Mouse (Mus musculus) heart, embryonic 15.5 days (tissue): Measurements from ENCODE around the gene Sirt1. TPM values are rescaled to one million over a fixed set of nuclear protein-coding genes. Genes with fewer than 3 reads are reported as not detected.
A peak's percentile ranks its signal among the peaks of the same experiment; 100 is the strongest.
"Not testable (repeated sequence)": the region's sequence is repeated elsewhere in the genome, so short reads cannot be mapped to it uniquely, and the experiment has no call there.

Experiments
- ATAC-seq: fragments of 200-750 bp; cut with Nextera tagmentation; replicated peaks from 2 replicates; pipeline ENCODE4 v1.8.0; 2017; ENCODE audit warnings: low read depth, moderate TSS enrichment; ENCODE audit not compliant: insufficient number of reproducible peaks, insufficient read depth, low FRiP score
- H3K27ac ChIP-seq: fragments of 300-500 bp; sonication (generic); 2 replicates; pipeline ENCODE4 v1.5.1; 2015; ENCODE audit warnings: mild to moderate bottlenecking, inconsistent platforms
- H3K27me3 ChIP-seq: fragments of 300-500 bp; sonication (generic); 2 replicates; pipeline ENCODE4 v1.6.1; 2015; ENCODE audit warnings: inconsistent platforms
- H3K36me3 ChIP-seq: fragments of 300-500 bp; sonication (generic); 2 replicates; pipeline ENCODE4 v1.6.1; 2015; ENCODE audit warnings: mild to moderate bottlenecking, inconsistent platforms
- H3K4me1 ChIP-seq: fragments of 300-500 bp; sonication (generic); replicated peaks from 2 replicates; pipeline ENCODE4 v1.6.1; 2015; ENCODE audit warnings: inconsistent platforms
- H3K4me2 ChIP-seq: fragments of 300-500 bp; sonication (generic); 2 replicates; pipeline ENCODE4 v1.6.1; 2015; ENCODE audit warnings: inconsistent platforms, mild to moderate bottlenecking, moderate library complexity
- H3K4me3 ChIP-seq: fragments of 300-500 bp; sonication (generic); 2 replicates; pipeline ENCODE4 v1.5.1; 2015; ENCODE audit warnings: mild to moderate bottlenecking, inconsistent platforms
- H3K9ac ChIP-seq: fragments of 300-500 bp; sonication (generic); 2 replicates; pipeline ENCODE4 v1.6.1; 2015; ENCODE audit warnings: mild to moderate bottlenecking, inconsistent platforms
- H3K9me3 ChIP-seq: fragments of 300-500 bp; sonication (generic); replicated peaks from 2 replicates; pipeline ENCODE4 v1.6.1; 2016; ENCODE audit warnings: inconsistent platforms
- WGBS: fragments of 180-500 bp; shearing (Covaris S2); methylation state at CpG from one replicate; pipeline ENCODE4 v1.1.7; 2015; ENCODE audit warnings: mixed read lengths; 5-methylcytosine and 5-hydroxymethylcytosine counted together
- polyA plus RNA-seq: library from polyadenylated mRNA; unstranded; fragments of >200 nt; fragmentation: Nextera tagmentation; extraction: Ambion mirVana; gene quantifications from 2 replicates; pipeline ENCODE4 v1.2.1, GENCODE M21; 2015

Sirt1 gene
- polyA plus RNA-seq, 1 experiment from 2014 or later, result 3.6 TPM

- 84% methylated on average over 7 of the region's 7 CpGs for WGBS
Observed at GRCm38 (mm10) chr10:63351099-63351498, 30.4 kb downstream of the Sirt1 start.

GRCm38 (mm10) chr10:63350666-63351065, 30.8 kb downstream of the Sirt1 start:
- Histone ChIP-seq H3K9me3 (no peaks in the 10 kb centered on the region), H3K4me3 (no peak overlapping the region), H3K4me1 (no peaks in the 10 kb centered on the region), H3K4me2 (no peak overlapping the region), H3K27ac (no peak overlapping the region), H3K27me3 (no peaks in the 10 kb centered on the region; the same call in 1 of the 2 replicates), H3K9ac (no peak overlapping the region), H3K36me3 (no peaks in the 10 kb centered on the region)
- WGBS, result 92% methylated on average over 7 of the region's 7 CpGs
- no peak for ATAC-seq

More at GRCm38 (mm10) chr10:63351099-63351498, 30.4 kb downstream of the Sirt1 start:
- H3K36me3 ChIP-seq, H3K4me1 ChIP-seq, H3K9ac ChIP-seq, H3K4me3 ChIP-seq, H3K4me2 ChIP-seq, ATAC-seq, H3K27ac ChIP-seq, H3K9me3 ChIP-seq, H3K27me3 ChIP-seq: not testable (repeated sequence)

- Histone ChIP-seq H3K4me3 (no peak overlapping the region), H3K27ac (no peak overlapping the region), H3K27me3 (no peaks in the 10 kb centered on the region; the same call in 1 of the 2 replicates), H3K36me3 (no peaks in the 10 kb centered on the region), H3K9ac (no peak overlapping the region), H3K9me3 (no peaks in the 10 kb centered on the region), H3K4me1 (no peaks in the 10 kb centered on the region), H3K4me2 (no peak overlapping the region)
- WGBS, result 72% methylated on average over 3 of the region's 3 CpGs
- no peak for ATAC-seq
Observed at GRCm38 (mm10) chr10:63348291-63348690, 33.2 kb downstream of the Sirt1 start.

- no peaks in the 10 kb centered on the region for H3K9me3 ChIP-seq
- no peaks in the 10 kb centered on the region for H3K27me3 ChIP-seq
- H3K4me3 ChIP-seq, result no peak overlapping the region
- no peak overlapping the region for H3K27ac ChIP-seq
- 79% methylated on average over 3 of the region's 3 CpGs for WGBS
- no peak overlapping the region for H3K9ac ChIP-seq
- H3K36me3 ChIP-seq, result no peaks in the 10 kb centered on the region
- ATAC-seq, result no peak
- H3K4me1 ChIP-seq, result no peaks in the 10 kb centered on the region
- H3K4me2 ChIP-seq, result no peak overlapping the region
Observed at GRCm38 (mm10) chr10:63344751-63345150, 36.8 kb downstream of the Sirt1 start.

- no peak for ATAC-seq
- Histone ChIP-seq H3K4me2 (no peak overlapping the region), H3K36me3 (no peaks in the 10 kb centered on the region), H3K9me3 (no peaks in the 10 kb centered on the region), H3K27me3 (no peaks in the 10 kb centered on the region), H3K27ac (no peak overlapping the region), H3K4me3 (no peak overlapping the region), H3K4me1 (peaks cover 14% of the 10 kb centered on the region), H3K9ac (no peak overlapping the region)
- WGBS, result 84% methylated on average over 2 of the region's 2 CpGs
Observed at GRCm38 (mm10) chr10:63341351-63341750, 40.2 kb downstream of the Sirt1 start.

GRCm38 (mm10) chr10:63338914-63339643, 42.4 kb downstream of the Sirt1 start:
- Histone ChIP-seq H3K9ac (peak overlapping the region; percentile 97), H3K9me3 (no peaks in the 10 kb centered on the region), H3K36me3 (0 out of 2 replicates have a peak, but pooled peaks cover 3% of the 10 kb centered on the region), H3K4me1 (peaks cover 14% of the 10 kb centered on the region), H3K4me2 (peak overlapping the region; percentile 78), H3K27ac (peak overlapping the region; percentile 95), H3K27me3 (no peaks in the 10 kb centered on the region), H3K4me3 (peak overlapping the region; percentile 92)
- WGBS, result under 1% methylated on average over 48 of the region's 74 CpGs
- ATAC-seq, result peak; percentile 97

GRCm38 (mm10) chr10:63337951-63338836, 43.3 kb downstream of the Sirt1 start:
- 0 out of 2 replicates have a peak, but pooled peaks cover 9% of the 10 kb centered on the region for H3K36me3 ChIP-seq
- under 1% methylated on average over 96 of the region's 113 CpGs for WGBS
- H3K9ac ChIP-seq, result peak overlapping the region; percentile 97
- peak overlapping the region; percentile 78 for H3K4me2 ChIP-seq
- no peaks in the 10 kb centered on the region for H3K9me3 ChIP-seq
- no peaks in the 10 kb centered on the region for H3K27me3 ChIP-seq
- ATAC-seq, result peak; percentile 76
- H3K4me3 ChIP-seq, result peak overlapping the region; percentile 92
- peak overlapping the region; percentile 95 for H3K27ac ChIP-seq
- H3K4me1 ChIP-seq, result peaks cover 14% of the 10 kb centered on the region

GRCm38 (mm10) chr10:63337326-63337725, 44.2 kb downstream of the Sirt1 start:
- peak overlapping the region; percentile 92 for H3K4me3 ChIP-seq
- H3K4me1 ChIP-seq, result peaks cover 14% of the 10 kb centered on the region
- peaks cover 12% of the 10 kb centered on the region; the same call in 1 of the 2 replicates for H3K36me3 ChIP-seq
- H3K27me3 ChIP-seq, result no peaks in the 10 kb centered on the region
- H3K27ac ChIP-seq, result no peak overlapping the region
- no peaks in the 10 kb centered on the region for H3K9me3 ChIP-seq
- 30% methylated on average over 5 of the region's 5 CpGs for WGBS
- H3K4me2 ChIP-seq, result peak overlapping the region; percentile 78
- peak overlapping the region; percentile 97 for H3K9ac ChIP-seq
- ATAC-seq, result no peak

- 55% methylated on average over 13 of the region's 13 CpGs for WGBS
- H3K4me2 ChIP-seq, result peak overlapping the region; percentile 78
- H3K36me3 ChIP-seq, result peaks cover 14% of the 10 kb centered on the region; the same call in 1 of the 2 replicates
- ATAC-seq, result no peak
- H3K4me1 ChIP-seq, result peaks cover 14% of the 10 kb centered on the region
- no peaks in the 10 kb centered on the region for H3K9me3 ChIP-seq
- no peak overlapping the region for H3K9ac ChIP-seq
- H3K4me3 ChIP-seq, result peak overlapping the region; percentile 92
- H3K27ac ChIP-seq, result no peak overlapping the region
- H3K27me3 ChIP-seq, result no peaks in the 10 kb centered on the region
Observed at GRCm38 (mm10) chr10:63336901-63337300, 44.6 kb downstream of the Sirt1 start.

- H3K36me3 ChIP-seq, result peaks cover 59% of the 10 kb centered on the region
- H3K4me3 ChIP-seq, result no peak overlapping the region
- no peak overlapping the region for H3K9ac ChIP-seq
- WGBS, result 56% methylated on average over 1 of the region's 1 CpGs
- H3K9me3 ChIP-seq, result no peaks in the 10 kb centered on the region
- peaks cover 2% of the 10 kb centered on the region; the same call in 1 of the 2 replicates for H3K4me1 ChIP-seq
- no peak for ATAC-seq
- no peak overlapping the region for H3K27ac ChIP-seq
- no peak overlapping the region for H3K4me2 ChIP-seq
- no peaks in the 10 kb centered on the region for H3K27me3 ChIP-seq
Observed at GRCm38 (mm10) chr10:63327091-63327490, 54.4 kb downstream of the Sirt1 start.

GRCm38 (mm10) chr10:63313726-63314125, 67.8 kb downstream of the Sirt1 start:
- H3K9ac ChIP-seq, result no peak overlapping the region
- no peak overlapping the region for H3K4me3 ChIP-seq
- 84% methylated on average over 1 of the region's 1 CpGs for WGBS
- no peaks in the 10 kb centered on the region for H3K9me3 ChIP-seq
- no peak for ATAC-seq
- no peak overlapping the region for H3K27ac ChIP-seq
- H3K36me3 ChIP-seq, result peaks cover 44% of the 10 kb centered on the region
- H3K4me1 ChIP-seq, result no peaks in the 10 kb centered on the region
- no peak overlapping the region for H3K4me2 ChIP-seq
- no peaks in the 10 kb centered on the region for H3K27me3 ChIP-seq
